22 mouse cellular contexts compared by ENCODE assay signal in the genomic region with DNA sequence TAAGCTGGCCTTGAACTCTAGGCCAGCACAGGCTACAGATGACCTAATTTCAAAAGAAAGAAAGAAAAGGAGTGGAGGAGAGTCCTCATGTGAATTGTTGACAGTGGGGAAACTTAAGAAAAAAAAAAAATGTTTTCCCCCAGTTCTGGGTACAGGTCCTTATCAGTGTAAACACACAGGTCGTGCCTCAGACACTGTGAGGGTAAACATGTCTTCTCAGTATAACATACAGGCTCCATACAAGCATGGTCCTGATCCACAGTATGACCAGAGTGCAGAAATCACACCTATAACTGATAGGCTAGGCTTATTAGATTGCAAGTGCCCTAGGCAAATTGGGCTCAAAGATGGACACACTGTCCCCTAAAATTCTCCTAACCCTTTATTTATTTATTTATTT. TPM values are rescaled to one million over a fixed set of nuclear protein-coding genes. Genes with fewer than 3 reads are reported as not detected.
DNase-seq lines count a peak whose midpoint lies in the region; ATAC-seq and TF ChIP-seq lines count a peak whose summit lies in the region.
"Had no signal": no experiment of that assay in that cellular context is flagged by ENCODE, and none has a peak within 500 bp of the region (broad histone marks: within the 10 kb centered on the region; RNA-seq: fewer than 3 reads in every experiment).

No protein-coding gene starts in this region.

- H3K27ac ChIP-seq in gastrocnemius, adult 2 months = peak overlapping the region; percentile 94
- no peak overlapping the region for H3K27ac ChIP-seq in MEL (ENCODE audit: control insufficient read depth, low read depth, low read length)
- peak overlapping the region; percentile 25; the same call in 1 of the 2 replicates for H3K27ac ChIP-seq in liver, embryonic 14.5 days
- 0 out of 2 replicates have a peak overlapping the region, but pooled peaks have one; percentile 16 for H3K27ac ChIP-seq in liver, postnatal 0 days (ENCODE audit: low read depth)
- H3K27ac ChIP-seq: heart, embryonic 13.5 days; hindbrain, embryonic 15.5 days had no signal

- no peak for TF ChIP-seq POLR2A in MEL (IDR thresholded peaks at IDR 0.05; ENCODE audit: control insufficient read depth in 1 of 2, insufficient read depth in 1 of 2, low read depth in 1 of 2, low read length in 2 of 2, poor library complexity in 1 of 2)

- intact Hi-C loops in gastrocnemius, adult 2 months (cut with DNase I) = no loop called here
- intact Hi-C loops in gastrocnemius, postnatal 14 days (cut with DNase I; ENCODE audit: low total_unique reads) = no loop called here

- no peak for TF ChIP-seq CTCF in gastrocnemius, adult 2 months (IDR thresholded peaks at IDR 0.05)
- TF ChIP-seq CTCF in MEL (IDR thresholded peaks at IDR 0.05 in 2 of 3, conservative IDR thresholded peaks at IDR 0.05 in 1 of 3; ENCODE audit: control insufficient read depth in 1 of 3, insufficient read depth in 1 of 3, low read depth in 2 of 3, low read length in 3 of 3, poor library complexity in 1 of 3, severe bottlenecking in 1 of 3) = no peak
- TF ChIP-seq CTCF in liver, embryonic 14.5 days (IDR thresholded peaks at IDR 0.05; ENCODE audit: low read depth) = no peak
- no peak for TF ChIP-seq CTCF in liver, postnatal 0 days (IDR thresholded peaks at IDR 0.05; ENCODE audit: low read depth)

- no peak overlapping the region for H3K9ac ChIP-seq in MEL (ENCODE audit: control insufficient read depth, low read depth, low read length, poor library complexity, severe bottlenecking)
- H3K9ac ChIP-seq in liver, embryonic 14.5 days (replicated peaks) = no peak overlapping the region; the same call in 1 of the 2 replicates
- H3K9ac ChIP-seq in liver, postnatal 0 days (replicated peaks) = no peak overlapping the region
- H3K9ac ChIP-seq: forebrain, postnatal 0 days; heart, embryonic 13.5 days; hindbrain, embryonic 15.5 days had no signal

- peaks cover 0 to 27% of the 10 kb centered on the region in 2 experiments; a peak in 2 of 4 replicates for H3K36me3 ChIP-seq in MEL (ENCODE audit: control insufficient read depth in 1 of 2, insufficient read depth in 2 of 2, low read length in 2 of 2)
- H3K36me3 ChIP-seq in liver, embryonic 14.5 days (replicated peaks; ENCODE audit: control insufficient read depth, insufficient read depth, low read depth) = no peaks in the 10 kb centered on the region
- H3K36me3 ChIP-seq in liver, postnatal 0 days (replicated peaks; ENCODE audit: insufficient read depth, low read length) = no peaks in the 10 kb centered on the region
- H3K36me3 ChIP-seq: heart, embryonic 13.5 days; hindbrain, embryonic 15.5 days had no signal

- H3K27me3 ChIP-seq in MEL (ENCODE audit: control insufficient read depth in 1 of 2, insufficient read depth in 2 of 2, low read length in 2 of 2) = no peaks in the 10 kb centered on the region; a peak in 1 of 4 replicates
- no peaks in the 10 kb centered on the region for H3K27me3 ChIP-seq in liver, embryonic 14.5 days (ENCODE audit: control insufficient read depth, insufficient read depth, low read length)
- no peaks in the 10 kb centered on the region for H3K27me3 ChIP-seq in liver, postnatal 0 days (ENCODE audit: insufficient read depth, low read length)
- H3K27me3 ChIP-seq: heart, embryonic 13.5 days; hindbrain, embryonic 15.5 days; Patski had no signal

- no peak for TF ChIP-seq EP300 in MEL (IDR thresholded peaks at IDR 0.05; ENCODE audit: low read depth in 1 of 2, low read length in 2 of 2)
- TF ChIP-seq EP300 in liver, embryonic 14.5 days (IDR thresholded peaks at IDR 0.05; ENCODE audit: low read depth) = no peak
- TF ChIP-seq EP300 in liver, postnatal 0 days (IDR thresholded peaks at IDR 0.05; ENCODE audit: low read depth) = peak; percentile 14; the same call in 1 of the 2 replicates

- WGBS in liver, embryonic 14.5 days (ENCODE audit: insufficient replicate concordance) = 0% methylated on average over 1 of the region's 1 CpGs
- 26% methylated on average over 1 of the region's 1 CpGs for WGBS in liver, postnatal 0 days (ENCODE audit: insufficient replicate concordance)

- H3K9me3 ChIP-seq in MEL (replicated peaks; ENCODE audit: insufficient read depth, low read length) = no peaks in the 10 kb centered on the region
- no peaks in the 10 kb centered on the region for H3K9me3 ChIP-seq in liver, embryonic 14.5 days (ENCODE audit: control insufficient read depth, low read length)
- no peaks in the 10 kb centered on the region for H3K9me3 ChIP-seq in liver, postnatal 0 days (ENCODE audit: low read length)
- H3K9me3 ChIP-seq: heart, embryonic 13.5 days; hindbrain, embryonic 15.5 days had no signal

- ATAC-seq in liver, embryonic 14.5 days (ENCODE audit: insufficient read depth) = peak; percentile 69
- no peak for ATAC-seq in liver, postnatal 0 days
- ATAC-seq: forebrain, embryonic 14.5 days; forebrain, postnatal 0 days; Patski had no signal

- H3K4me2 ChIP-seq in liver, embryonic 14.5 days (ENCODE audit: low read depth) = no peak overlapping the region
- H3K4me2 ChIP-seq in liver, postnatal 0 days (ENCODE audit: low read depth, low read length) = no peak overlapping the region
- H3K4me2 ChIP-seq: heart, embryonic 13.5 days; hindbrain, embryonic 15.5 days had no signal

- H3K4me3 ChIP-seq in gastrocnemius, adult 2 months = no peak overlapping the region
- no peak overlapping the region for H3K4me3 ChIP-seq in MEL (ENCODE audit: control insufficient read depth in 1 of 2, insufficient read depth in 1 of 2, low read depth in 2 of 2, low read length in 2 of 2)
- no peak overlapping the region for H3K4me3 ChIP-seq in liver, embryonic 14.5 days (ENCODE audit: insufficient read depth in 1 of 2, low read depth in 2 of 2, low read length in 2 of 2)
- no peak overlapping the region for H3K4me3 ChIP-seq in liver, postnatal 0 days (ENCODE audit: low read depth, low read length)
- H3K4me3 ChIP-seq: heart, embryonic 13.5 days; hindbrain, embryonic 15.5 days had no signal

- peaks cover 12 to 25% of the 10 kb centered on the region in 2 experiments for H3K4me1 ChIP-seq in MEL (ENCODE audit: control insufficient read depth in 1 of 2, insufficient read depth in 2 of 2, low read length in 2 of 2)
- peaks cover 14 to 45% of the 10 kb centered on the region in 2 experiments for H3K4me1 ChIP-seq in liver, embryonic 14.5 days (replicated peaks; ENCODE audit: control insufficient read depth in 2 of 2, insufficient read depth in 2 of 2, low read length in 1 of 2)
- H3K4me1 ChIP-seq in liver, postnatal 0 days (ENCODE audit: insufficient read depth) = peaks cover 37% of the 10 kb centered on the region
- H3K4me1 ChIP-seq: hindbrain, embryonic 15.5 days had no signal

- no peak for TF ChIP-seq RAD21 in MEL (IDR thresholded peaks at IDR 0.05; ENCODE audit: low read depth, low read length)

- no peak for DNase-seq in gastrocnemius, adult 2 months
- no peak for DNase-seq in gastrocnemius, postnatal 14 days
- no peak for DNase-seq in MEL (ENCODE audit: low read depth, low spot score)
- no peak for DNase-seq in liver, embryonic 14.5 days (ENCODE audit: low read depth in 3 of 3, low spot score in 3 of 3)
- no peak for DNase-seq in liver, postnatal 0 days
- no peak for DNase-seq in frontal cortex, postnatal 36 days (ENCODE audit: low spot score in 2 of 2)
- DNase-seq in spleen, adult 18-20 months = no peak
- DNase-seq in retina, embryonic 14.5 days (ENCODE audit: low spot score) = no peak
- DNase-seq: adrenal gland, postnatal 10 days; adrenal gland, postnatal 36 days; cerebellum, adult 18-20 months; cerebellum, adult 9-10 months; cerebellum, postnatal 14 days; forebrain, postnatal 0 days; gastrocnemius, postnatal 10 days; heart, adult 11 months; heart, postnatal 14 days; heart, postnatal 4 days had no signal

- H3K79me2 ChIP-seq in MEL (ENCODE audit: control insufficient read depth, insufficient read depth, low read length, poor library complexity) = no peaks in the 10 kb centered on the region

RNA-seq across cellular contexts. Expression of gene Copg1, which starts 17.2 kb away (rescaled TPM):
- 10 to 100 TPM; 29.2 to 34.4 TPM for total RNA-seq in gastrocnemius, adult 2 months (2021)
- total RNA-seq in gastrocnemius, postnatal 14 days (2021) = 10 to 100 TPM; 39.1 to 44.7 TPM
- 83.1 and 85.0 TPM in 2 replicates for total RNA-seq in MEL (2012; rRNA removed)
- 100 to 1,000 TPM; 117 to 681 TPM for polyA plus RNA-seq in MEL (2012; ENCODE audit: insufficient read depth in 1 of 2, insufficient read length in 2 of 2, low read depth in 1 of 2, low replicate concordance in 2 of 2, missing spikeins in 1 of 2)
- polyA plus RNA-seq in liver, embryonic 14.5 days (2012; rRNA removed) = 20.5 and 22.5 TPM in 2 replicates
- 42.4 and 46.6 TPM in 2 replicates for polyA plus RNA-seq in liver, embryonic 14.5 days (2014; fragmentation: Nextera tagmentation; extraction: Ambion mirVana)
- polyA plus RNA-seq in liver, postnatal 0 days (2015; fragmentation: Nextera tagmentation; extraction: Ambion mirVana) = 30.4 and 35.3 TPM in 2 replicates

RNA-seq across cellular contexts. Expression of gene Cnbp, which starts 19.5 kb away (rescaled TPM):
- 100 to 1,000 TPM; 475 to 511 TPM for total RNA-seq in gastrocnemius, adult 2 months (2021)
- 100 to 1,000 TPM; 452 to 474 TPM for total RNA-seq in gastrocnemius, postnatal 14 days (2021)
- 726 and 879 TPM in 2 replicates for total RNA-seq in MEL (2012; rRNA removed)
- 100 to 1,000 TPM; 201 to 652 TPM for polyA plus RNA-seq in MEL (2012; ENCODE audit: insufficient read depth in 1 of 2, insufficient read length in 2 of 2, low read depth in 1 of 2, low replicate concordance in 2 of 2, missing spikeins in 1 of 2)
- 152 and 190 TPM in 2 replicates for polyA plus RNA-seq in liver, embryonic 14.5 days (2012; rRNA removed)
- polyA plus RNA-seq in liver, embryonic 14.5 days (2014; fragmentation: Nextera tagmentation; extraction: Ambion mirVana) = 556 and 576 TPM in 2 replicates
- 445 and 452 TPM in 2 replicates for polyA plus RNA-seq in liver, postnatal 0 days (2015; fragmentation: Nextera tagmentation; extraction: Ambion mirVana)

RNA-seq across cellular contexts. Expression of gene Isy1, which starts 31.8 kb away (rescaled TPM):
- total RNA-seq in gastrocnemius, adult 2 months (2021) = 10 to 100 TPM; 17.7 to 21.1 TPM
- 10 to 100 TPM; 18.2 to 18.6 TPM for total RNA-seq in gastrocnemius, postnatal 14 days (2021)
- total RNA-seq in MEL (2012; rRNA removed) = 60.5 and 64.5 TPM in 2 replicates
- polyA plus RNA-seq in MEL (2012; ENCODE audit: insufficient read depth in 1 of 2, insufficient read length in 2 of 2, low read depth in 1 of 2, low replicate concordance in 2 of 2, missing spikeins in 1 of 2) = 100 to 1,000 TPM in 1 of 2 experiments, not detected in 1; 115 TPM
- 4.9 and 16.9 TPM in 2 replicates for polyA plus RNA-seq in liver, embryonic 14.5 days (2012; rRNA removed)
- 33.7 and 34.0 TPM in 2 replicates for polyA plus RNA-seq in liver, embryonic 14.5 days (2014; fragmentation: Nextera tagmentation; extraction: Ambion mirVana)
- polyA plus RNA-seq in liver, postnatal 0 days (2015; fragmentation: Nextera tagmentation; extraction: Ambion mirVana) = 19.7 and 19.8 TPM in 2 replicates

RNA-seq across cellular contexts. Expression of gene Gm45140, which starts 34.8 kb away (rescaled TPM):
- 1 to 10 TPM in 1 of 2 experiments, under 1 TPM in 1; 0.45 to 1.7 TPM for total RNA-seq in gastrocnemius, adult 2 months (2021)
- total RNA-seq in gastrocnemius, postnatal 14 days (2021) = 1 to 10 TPM in 1 of 2 experiments, under 1 TPM in 1; 0.89 to 1.5 TPM
- total RNA-seq in MEL (2012; rRNA removed) = 9.6 and 9.9 TPM in 2 replicates
- 10 to 100 TPM in 1 of 2 experiments, not detected in 1; 26.2 TPM for polyA plus RNA-seq in MEL (2012; ENCODE audit: insufficient read depth in 1 of 2, insufficient read length in 2 of 2, low read depth in 1 of 2, low replicate concordance in 2 of 2, missing spikeins in 1 of 2)
- polyA plus RNA-seq in liver, embryonic 14.5 days (2012; rRNA removed) = 0.28 and 3.2 TPM in 2 replicates
- polyA plus RNA-seq in liver, embryonic 14.5 days (2014; fragmentation: Nextera tagmentation; extraction: Ambion mirVana) = 3.6 and 3.7 TPM in 2 replicates
- polyA plus RNA-seq in liver, postnatal 0 days (2015; fragmentation: Nextera tagmentation; extraction: Ambion mirVana) = 2.8 and 3.2 TPM in 2 replicates

RNA-seq across cellular contexts. Expression of gene Hmces, which starts 43.3 kb away (rescaled TPM):
- total RNA-seq in gastrocnemius, adult 2 months (2021) = 1 to 10 TPM; 5.9 to 6.4 TPM
- total RNA-seq in gastrocnemius, postnatal 14 days (2021) = 1 to 10 TPM; 7.3 to 7.7 TPM
- 26.3 and 26.8 TPM in 2 replicates for total RNA-seq in MEL (2012; rRNA removed)
- 10 to 100 TPM in 1 of 2 experiments, not detected in 1; 23.6 TPM for polyA plus RNA-seq in MEL (2012; ENCODE audit: insufficient read depth in 1 of 2, insufficient read length in 2 of 2, low read depth in 1 of 2, low replicate concordance in 2 of 2, missing spikeins in 1 of 2)
- polyA plus RNA-seq in liver, embryonic 14.5 days (2012; rRNA removed) = 9.4 and 11.0 TPM in 2 replicates
- 13.5 and 17.0 TPM in 2 replicates for polyA plus RNA-seq in liver, embryonic 14.5 days (2014; fragmentation: Nextera tagmentation; extraction: Ambion mirVana)
- polyA plus RNA-seq in liver, postnatal 0 days (2015; fragmentation: Nextera tagmentation; extraction: Ambion mirVana) = 12.4 and 12.5 TPM in 2 replicates
